18 mouse cellular contexts compared by ENCODE assay signal in the genomic region with DNA sequence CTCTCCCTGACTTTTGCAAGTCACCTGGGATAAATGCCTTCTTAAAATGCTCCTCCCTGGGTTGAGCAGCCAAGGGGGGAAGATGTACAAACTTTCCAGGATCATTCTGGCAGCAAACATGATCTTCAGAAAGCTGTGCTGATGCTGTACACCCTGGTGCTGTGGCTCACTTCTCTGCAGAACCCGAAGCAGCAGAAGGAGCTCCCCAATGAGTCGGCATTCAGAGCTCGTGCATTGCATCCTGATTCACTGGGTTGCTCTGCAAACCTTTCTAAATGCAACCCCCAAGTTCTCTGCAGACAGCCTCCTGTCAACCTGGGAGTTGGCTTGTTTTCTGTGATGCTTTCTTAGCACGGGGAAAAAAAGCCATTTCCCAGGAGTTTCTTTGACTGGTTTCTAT.
"Had no signal": no experiment of that assay in that cellular context is flagged by ENCODE, and none has a peak within 500 bp of the region (broad histone marks: within the 10 kb centered on the region; RNA-seq: fewer than 3 reads in every experiment).

No protein-coding gene starts in this region.

- H3K27me3 ChIP-seq: lung, embryonic 15.5 days; midbrain, embryonic 13.5 days; neural tube, embryonic 12.5 days; stomach, embryonic 15.5 days had no signal

- H3K4me3 ChIP-seq: lung, embryonic 15.5 days; megakaryocyte, embryonic 14.5 days; midbrain, embryonic 13.5 days; neural tube, embryonic 12.5 days; stomach, embryonic 15.5 days had no signal

- DNase-seq: liver, postnatal 0 days; lung, adult 2 months; lung, postnatal 14 days; lung, postnatal 36 days; right cerebral cortex, postnatal 14 days; thymus, adult 2 months; thymus, postnatal 25 days; thymus, postnatal 4 days had no signal

- H3K4me1 ChIP-seq: stomach, embryonic 15.5 days had no signal

- H3K9ac ChIP-seq: liver, postnatal 0 days; lung, embryonic 15.5 days; midbrain, embryonic 13.5 days; neural tube, embryonic 12.5 days; stomach, embryonic 15.5 days had no signal

- H3K4me2 ChIP-seq: lung, embryonic 15.5 days; midbrain, embryonic 11.5 days; midbrain, embryonic 13.5 days; neural tube, embryonic 12.5 days; stomach, embryonic 15.5 days had no signal

- ATAC-seq: liver, postnatal 0 days; lung, postnatal 0 days; midbrain, embryonic 13.5 days; midbrain, embryonic 16.5 days had no signal

- H3K27ac ChIP-seq: lung, embryonic 15.5 days; macrophage; midbrain, embryonic 13.5 days; neural tube, embryonic 12.5 days; stomach, embryonic 15.5 days; stomach, postnatal 0 days had no signal

- H3K36me3 ChIP-seq: lung, embryonic 15.5 days; midbrain, embryonic 13.5 days; neural tube, embryonic 12.5 days; stomach, embryonic 15.5 days had no signal

- H3K9me3 ChIP-seq: lung, embryonic 15.5 days; megakaryocyte, embryonic 14.5 days; midbrain, embryonic 13.5 days; neural tube, embryonic 12.5 days; stomach, embryonic 15.5 days had no signal
